Mouse (Mus musculus) thymus, postnatal 25 days (tissue): ENCODE results near the gene Trpm1.
A peak's percentile ranks its signal among the peaks of the same experiment; 100 is the strongest.
"Not testable (repeated sequence)": the region's sequence is repeated elsewhere in the genome, so short reads cannot be mapped to it uniquely, and the experiment has no call there.

Experiments used
- DNase-seq: peaks from one replicate; pipeline ENCODE4 v3.0.0; 2022

The Trpm1 gene

DNA sequence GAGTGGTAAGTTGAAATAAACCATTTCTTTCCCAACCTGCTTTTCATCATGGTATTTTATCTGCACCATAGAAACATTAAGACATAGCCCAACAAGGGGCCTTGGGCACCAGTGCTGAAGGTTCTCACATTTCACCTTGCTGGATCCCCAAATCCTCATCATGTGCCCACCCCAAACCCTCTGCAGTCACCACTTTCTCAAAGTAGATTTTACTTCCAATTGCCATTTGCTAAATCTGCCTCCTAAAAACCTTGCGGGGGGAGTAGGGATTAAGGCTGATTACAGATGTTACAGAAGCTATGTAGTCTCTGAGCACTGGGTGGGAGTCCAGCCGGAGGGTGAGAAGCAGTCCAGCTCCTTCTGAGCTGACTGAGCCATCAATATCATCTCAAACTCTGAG is at the start of gene Trpm1:
Gene Trpm1 (plus strand): TSS at position 301 of the 400 bp plus-strand sequence.
- DNase-seq, result no peak

DNA sequence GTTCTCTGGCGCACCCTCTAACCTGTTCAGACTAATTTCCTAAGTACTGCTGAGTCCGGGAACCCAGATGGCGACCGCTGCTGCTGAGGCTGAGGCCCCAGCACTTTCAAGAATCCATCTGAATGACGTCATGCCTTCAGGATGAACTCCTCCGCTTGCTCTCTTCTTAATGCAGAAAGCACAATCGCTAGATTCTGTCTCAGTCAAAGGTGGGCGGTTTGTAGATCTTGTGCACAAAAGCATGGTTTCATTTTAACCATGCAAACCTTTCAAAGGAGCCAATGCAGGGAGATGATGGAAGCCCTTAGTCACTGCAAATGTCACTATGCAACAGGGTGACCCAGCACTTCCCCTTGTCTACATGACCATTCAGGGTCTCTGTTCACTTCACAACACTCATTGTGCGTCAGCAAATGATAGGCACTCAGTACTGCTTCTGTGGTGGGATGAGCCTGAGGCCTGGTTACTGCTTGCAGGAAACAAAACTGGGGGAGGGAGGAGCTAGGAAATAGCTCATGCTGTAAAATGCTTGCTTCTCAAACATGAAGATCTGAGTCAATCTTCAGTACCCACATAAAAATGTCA is 31.4 kb upstream of the Trpm1 start:
- peak; percentile 49 for DNase-seq

DNA sequence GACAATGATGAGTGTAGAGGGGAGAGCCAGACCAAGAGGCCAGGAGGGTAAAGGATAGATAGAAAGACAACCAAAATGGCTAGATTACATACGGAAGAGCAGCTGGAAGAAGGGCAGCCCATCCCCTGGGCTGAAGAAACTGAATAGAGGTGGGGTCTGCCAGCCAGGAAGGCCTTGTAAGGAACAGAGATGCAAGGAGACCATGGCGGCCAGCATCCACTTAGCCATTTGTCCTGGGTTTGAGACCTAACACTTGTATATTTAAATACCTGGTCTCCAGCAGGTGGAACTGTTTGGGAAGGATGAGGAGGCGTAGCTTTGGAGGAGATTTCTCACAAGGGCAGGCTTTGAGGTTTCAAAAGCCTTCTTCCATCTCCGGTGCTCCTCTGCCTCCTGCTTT is 29.9 kb upstream of the Trpm1 start:
- DNase-seq, result no peak

DNA sequence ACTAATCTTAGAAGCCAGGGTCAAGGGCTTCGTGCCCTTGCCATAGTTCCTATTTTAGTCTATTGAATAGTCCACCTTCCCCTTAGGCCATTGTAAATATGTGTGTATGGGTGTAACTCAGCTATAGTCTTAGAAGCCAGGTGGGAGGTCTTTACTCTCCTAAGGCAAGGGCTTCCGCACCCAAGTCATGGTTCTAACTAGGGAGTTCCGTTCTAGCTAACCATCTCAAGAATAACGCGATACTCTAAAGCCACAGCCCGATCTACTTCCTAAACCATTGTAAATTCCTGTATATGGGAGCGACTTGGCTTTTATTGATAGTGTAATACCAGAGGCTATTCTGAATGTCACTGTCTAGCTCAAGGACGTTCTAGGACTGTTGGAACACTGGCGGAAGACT is 27.6 kb upstream of the Trpm1 start:
- DNase-seq, result not testable (repeated sequence)

DNA sequence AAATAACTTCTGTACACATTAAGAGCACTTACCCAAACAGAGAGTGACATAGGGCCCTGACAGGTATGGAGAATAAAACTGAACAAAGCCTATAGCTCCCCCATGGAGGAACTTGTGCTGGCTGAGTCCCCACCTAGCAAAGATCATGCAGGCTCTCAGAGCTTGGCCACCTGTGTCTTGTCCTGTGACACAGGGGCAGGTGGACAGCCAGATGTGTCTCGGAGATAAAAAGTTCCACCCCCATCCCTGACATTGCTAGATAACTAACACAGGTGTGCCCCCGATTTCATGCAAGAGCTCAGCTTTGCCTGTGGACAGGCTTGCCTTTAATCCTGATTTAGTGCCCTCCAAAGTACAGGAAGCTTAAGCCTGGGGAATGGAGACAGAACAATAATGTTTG is 13.8 kb upstream of the Trpm1 start:
- peak; percentile 55 for DNase-seq

DNA sequence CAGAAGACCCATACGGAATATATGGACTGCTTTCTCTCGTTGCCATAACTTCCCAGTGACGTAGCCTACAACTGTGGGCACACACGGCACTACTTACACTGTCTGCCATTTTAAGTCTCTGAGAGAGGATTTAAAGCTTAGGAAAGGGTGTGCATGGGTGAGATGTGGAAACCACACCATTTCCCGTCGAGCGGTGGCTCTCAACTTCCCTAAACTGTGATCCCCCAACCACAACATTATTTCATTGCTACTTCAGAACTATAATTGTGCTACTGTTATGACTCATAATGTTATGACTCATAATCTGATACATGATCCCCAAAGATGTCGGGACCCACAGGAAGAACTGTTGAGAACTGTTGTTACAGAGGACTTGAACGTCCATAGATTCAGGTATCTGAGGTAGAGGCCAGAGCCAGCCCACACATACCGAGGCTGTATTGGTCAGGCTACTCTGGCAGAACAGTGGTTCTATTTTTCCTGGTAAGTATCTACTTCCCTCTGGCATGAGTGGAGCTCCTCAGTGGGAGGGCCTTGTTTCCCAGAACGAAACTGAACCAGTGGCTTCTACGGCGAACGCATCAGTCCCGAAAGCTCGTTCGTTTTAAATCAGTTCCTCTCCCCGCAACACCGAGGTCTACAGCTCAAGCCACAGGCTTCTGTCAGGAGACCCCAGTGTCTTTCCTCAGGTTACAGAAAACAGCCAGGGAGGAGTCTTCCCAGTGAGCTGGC is 12.2 kb upstream of the Trpm1 start:
- peak; percentile 61 for DNase-seq

DNA sequence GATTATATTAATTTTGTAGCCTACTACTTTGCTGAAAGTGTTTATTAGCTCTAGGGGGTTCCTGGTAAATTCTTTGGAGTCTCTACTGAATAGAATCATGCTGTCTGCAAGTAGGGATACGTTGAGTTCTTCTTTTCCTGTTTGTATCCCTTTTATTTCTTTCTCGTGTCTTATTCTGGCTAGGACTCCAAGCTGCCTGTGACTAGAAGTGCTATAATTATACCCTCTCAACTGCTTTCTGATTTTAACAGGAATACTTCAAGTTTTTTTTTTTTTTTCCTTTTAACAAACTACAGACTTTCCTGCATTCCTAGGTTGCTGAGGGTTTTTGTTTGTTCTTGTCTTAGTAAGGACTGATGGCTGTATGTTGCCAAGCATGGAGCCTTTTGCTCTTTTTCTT is 4.3 kb upstream of the Trpm1 start:
- no peak for DNase-seq

DNA sequence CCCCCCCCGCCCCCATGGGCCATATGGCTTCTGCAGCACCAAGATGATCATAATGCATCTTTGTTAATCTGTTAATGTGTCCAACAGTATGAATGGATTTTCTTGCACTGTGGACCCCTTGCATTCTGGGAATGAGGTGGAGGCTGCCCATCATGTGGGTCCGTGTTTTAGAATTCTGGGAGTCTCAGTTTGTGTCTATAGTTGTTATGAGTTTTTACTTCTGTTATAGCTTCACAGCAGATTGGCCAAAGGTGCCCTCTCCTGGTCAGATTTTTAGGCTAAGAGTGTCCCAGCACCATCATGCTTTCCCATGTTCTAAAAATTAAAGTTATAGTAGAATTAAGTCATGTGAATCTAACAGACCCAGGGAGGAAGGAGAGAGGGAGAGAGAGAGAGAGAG is 3.9 kb upstream of the Trpm1 start:
- peak; percentile 53 for DNase-seq

DNA sequence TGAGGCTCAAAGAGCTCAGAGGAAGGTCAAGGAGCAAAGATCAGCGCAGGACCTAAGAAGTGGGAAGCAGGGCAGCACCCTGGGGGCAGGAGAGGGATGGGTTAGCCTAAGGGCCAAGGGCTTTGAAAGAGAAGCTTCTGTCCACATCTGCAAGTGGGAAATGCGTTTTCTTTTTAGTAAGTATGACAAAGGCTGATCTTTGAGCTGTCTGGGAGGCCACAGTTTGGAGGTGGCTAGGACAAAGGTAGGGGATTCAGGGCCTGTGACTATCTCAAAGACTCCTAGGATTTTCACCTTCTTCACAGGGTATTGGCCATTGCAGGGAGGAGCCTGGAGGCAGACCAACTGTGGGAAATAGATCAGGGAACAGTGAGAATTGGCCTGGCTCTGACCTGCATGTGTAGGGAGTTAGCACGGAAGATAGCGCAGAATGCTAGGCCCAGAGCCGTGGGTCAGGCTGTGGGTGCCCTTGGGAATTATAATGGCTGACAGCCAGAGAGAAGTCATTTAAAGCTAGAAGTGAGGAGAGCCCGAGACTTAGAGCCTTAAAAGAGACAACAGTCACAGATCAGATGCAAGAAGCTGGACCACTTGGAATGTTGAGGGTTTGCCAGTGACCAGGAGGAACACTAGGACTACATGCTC is 3.1 kb upstream of the Trpm1 start:
- DNase-seq, result no peak

DNA sequence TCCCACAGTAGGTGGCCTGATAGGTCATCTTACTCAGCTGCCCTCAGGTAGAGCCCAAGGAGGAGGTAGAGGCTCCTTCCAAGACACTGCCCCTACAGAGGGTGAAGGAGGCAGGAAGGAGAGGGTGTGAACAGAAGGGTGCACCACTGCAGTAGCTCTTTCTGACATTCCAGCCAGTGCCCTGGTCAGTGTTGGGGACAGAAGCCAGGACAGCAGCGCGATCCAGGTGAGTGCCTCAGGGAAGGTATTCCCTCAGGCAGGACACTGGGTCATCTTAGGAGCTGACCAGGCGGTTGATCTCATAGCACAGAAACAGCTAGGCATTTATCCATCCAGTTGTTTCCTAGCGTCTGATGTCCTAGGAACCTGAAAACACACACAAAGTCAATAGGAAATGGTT is 1.6 kb downstream of the Trpm1 start:
- no peak for DNase-seq

DNA sequence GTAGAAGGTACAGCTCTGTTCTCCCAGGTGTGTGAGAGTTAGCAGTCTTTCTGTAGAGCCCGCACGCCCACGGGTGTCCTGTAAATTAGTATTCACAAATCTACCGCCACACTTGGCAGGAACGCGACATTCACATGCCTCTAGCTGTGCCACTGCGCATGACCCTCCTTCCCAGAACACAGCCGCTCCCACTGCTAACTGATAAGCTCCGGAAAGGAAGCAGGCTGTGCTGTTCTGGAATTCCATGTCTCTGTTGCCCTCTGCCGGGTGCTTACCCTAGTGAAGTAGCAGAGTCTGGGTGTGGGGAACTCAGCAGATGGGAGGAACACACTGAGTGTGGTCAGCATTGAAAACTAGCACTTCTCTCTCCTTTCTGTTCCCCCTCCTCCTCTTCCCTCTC is 2.1 kb downstream of the Trpm1 start:
- DNase-seq, result peak; percentile 56

DNA sequence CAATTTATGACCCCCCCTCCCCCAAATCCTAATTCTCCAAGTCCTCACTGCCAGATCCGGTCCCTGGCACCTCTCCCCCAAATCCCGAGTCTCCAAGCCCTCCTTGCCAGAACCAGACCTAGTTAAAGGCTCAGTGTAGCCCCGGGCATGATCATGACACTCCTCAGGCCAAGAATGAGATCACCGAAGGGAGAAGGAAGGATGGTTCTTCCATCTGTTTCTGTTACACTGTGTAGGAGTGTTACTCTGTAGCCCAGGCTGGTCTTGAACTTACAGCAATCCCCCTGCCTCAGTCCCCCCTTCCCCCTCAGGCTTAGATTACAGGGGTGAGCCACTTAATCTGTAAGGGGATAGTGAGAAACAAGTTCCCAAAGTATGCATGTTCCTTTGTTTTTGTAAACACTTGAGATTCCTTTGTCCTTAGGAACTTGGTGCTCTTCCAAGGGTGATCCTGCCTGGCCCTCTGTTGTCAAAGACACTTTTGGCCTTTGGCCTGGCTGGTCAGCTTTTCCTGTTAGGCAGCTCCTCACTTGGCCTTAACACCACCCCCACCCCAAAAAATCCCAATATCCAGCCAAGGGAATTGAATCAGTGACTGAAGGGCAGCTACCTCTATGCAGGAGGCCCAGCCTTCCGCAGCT is 2.8 kb downstream of the Trpm1 start:
- no peak for DNase-seq

DNA sequence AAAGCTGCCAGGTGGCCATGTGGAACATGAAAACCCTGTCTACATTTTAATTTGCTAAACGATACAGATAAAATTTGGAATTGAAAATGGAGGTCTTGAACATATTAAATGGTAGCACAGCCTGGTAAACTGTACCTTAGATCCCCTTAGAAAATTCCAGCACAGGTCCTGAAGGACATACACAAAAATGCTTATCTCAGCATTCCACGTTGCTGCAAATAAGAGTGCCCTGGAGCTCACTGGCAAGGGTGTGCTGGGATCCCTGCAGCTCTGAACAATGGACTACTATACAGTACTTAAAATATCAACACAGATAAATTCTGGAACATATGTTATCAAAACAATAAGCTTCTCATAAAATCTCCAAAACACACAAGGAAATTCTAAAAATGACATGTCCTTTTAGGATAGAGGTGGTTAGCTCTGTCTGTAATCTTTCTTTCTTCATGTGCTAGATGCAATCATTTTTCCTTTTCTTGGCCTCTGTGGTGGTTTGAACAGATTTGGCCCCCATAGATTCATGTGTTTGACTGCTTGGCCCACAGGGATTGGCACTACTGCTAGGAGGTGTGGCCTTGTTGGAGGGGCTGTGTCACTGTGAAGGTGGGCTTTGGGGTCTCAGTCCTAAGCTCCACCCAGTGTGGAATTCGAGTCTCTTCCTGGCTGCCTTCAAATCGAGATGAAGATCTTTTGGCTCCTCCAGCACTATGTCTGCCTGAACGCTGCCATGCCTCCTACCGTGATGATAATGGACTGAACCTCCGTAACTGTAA is 3.5 kb downstream of the Trpm1 start:
- DNase-seq, result no peak

DNA sequence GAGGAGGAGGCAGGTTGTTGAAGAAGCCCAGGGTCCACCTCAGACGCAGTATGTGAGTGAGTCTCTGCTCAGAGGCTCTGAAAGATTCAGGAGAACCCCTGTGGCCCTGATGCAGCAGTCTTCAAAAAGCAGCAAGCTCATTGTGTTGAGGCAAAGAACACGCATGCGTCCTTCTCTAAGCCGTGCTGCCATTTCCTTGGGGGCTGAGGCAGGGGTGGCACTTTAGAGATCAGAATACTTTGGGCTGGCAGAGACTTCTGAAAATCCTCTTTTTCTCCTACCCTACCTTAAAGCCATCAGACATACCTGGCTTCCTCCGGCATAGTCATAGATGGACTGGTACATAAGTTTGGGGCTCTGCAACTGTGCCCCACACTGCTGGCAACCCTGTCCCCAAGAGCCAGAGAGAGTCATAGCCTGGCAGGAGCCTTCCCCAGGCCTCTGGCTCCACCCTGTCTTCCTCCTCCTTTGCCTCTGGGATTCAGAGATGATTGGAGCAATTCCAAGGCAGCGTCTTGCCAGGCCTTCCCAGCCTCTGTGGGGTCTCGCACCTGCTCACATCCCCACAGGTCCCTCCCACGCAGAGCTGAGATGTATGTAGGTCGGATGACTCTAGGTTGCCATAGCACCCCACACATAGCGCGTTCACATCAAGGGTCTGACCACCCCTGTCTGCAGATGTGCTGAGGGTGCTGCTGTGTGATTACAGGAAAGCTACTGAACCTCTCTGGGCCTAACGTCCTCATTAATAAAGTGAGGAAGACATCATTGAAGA is 4.8 kb downstream of the Trpm1 start:
- DNase-seq, result peak; percentile 76

DNA sequence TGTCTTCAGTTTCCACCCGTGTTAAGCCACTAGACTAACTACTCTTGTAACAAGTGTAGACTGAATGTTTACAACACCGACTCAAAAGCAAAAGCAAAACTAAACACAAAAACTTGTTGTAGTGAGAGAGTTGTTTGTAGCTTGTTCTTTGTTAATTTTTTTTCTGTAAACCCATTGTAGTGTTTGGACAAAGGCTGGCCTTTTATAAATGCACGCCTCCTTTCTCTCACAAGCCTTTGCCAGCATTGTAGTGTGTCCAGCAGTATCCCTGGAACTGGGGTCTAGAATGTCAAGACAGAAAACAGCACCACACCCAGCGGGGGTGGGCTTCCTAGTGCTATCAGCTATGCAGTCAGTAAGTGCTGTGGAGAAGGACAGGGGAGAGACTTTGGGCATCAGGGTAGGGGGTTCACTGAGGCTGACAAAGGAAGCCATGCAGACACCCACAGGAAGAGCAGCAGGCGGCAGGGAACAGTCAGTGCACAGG is 5.5 kb downstream of the Trpm1 start:
- DNase-seq, result peak; percentile 46

DNA sequence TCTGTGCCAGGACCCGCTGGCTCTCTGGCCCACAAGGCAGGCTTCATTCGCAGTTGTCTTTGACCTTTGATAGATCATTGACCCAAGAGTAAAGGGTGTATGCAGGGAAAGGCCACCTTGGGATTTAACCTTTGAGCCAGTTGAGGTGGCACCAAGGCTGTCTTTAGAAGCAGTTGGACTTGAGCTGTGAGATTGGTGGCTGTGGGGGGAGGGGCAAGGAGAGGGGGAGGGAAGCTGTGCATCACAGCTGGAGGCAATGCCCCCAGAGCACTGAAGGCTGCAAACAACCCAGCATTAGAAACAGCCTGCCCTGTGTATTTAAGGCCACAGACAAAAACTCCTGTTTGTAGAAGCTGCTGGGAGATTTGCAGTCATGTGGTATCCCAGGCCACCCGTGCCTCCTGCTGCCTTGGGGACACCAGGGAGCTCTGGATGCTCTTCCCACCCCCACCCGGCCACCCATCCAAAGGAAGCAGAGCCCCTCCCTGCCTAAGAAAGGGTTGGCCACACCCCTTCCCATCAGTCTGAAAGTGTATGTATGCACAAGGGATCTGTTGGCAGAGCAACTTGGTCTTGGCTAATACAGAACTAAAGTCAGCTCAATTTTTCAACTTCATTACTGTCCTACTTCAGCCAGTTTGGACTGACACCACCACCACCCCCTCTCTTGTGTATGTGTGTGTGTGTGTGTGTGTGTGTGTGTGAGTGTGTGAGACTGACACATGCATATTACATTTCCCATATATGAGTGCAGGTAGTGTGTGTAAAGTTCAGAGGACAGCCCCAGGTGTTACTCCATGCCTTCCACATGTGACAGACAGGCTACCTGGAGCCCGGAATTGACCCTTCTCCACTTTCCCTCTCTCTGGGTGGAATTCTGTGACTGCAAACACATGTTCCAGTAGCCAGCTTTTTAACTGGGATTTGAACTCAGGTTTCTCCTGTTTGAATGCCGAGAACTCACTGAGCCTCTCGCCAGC is 6.3 kb downstream of the Trpm1 start:
- DNase-seq, result peak; percentile 56

DNA sequence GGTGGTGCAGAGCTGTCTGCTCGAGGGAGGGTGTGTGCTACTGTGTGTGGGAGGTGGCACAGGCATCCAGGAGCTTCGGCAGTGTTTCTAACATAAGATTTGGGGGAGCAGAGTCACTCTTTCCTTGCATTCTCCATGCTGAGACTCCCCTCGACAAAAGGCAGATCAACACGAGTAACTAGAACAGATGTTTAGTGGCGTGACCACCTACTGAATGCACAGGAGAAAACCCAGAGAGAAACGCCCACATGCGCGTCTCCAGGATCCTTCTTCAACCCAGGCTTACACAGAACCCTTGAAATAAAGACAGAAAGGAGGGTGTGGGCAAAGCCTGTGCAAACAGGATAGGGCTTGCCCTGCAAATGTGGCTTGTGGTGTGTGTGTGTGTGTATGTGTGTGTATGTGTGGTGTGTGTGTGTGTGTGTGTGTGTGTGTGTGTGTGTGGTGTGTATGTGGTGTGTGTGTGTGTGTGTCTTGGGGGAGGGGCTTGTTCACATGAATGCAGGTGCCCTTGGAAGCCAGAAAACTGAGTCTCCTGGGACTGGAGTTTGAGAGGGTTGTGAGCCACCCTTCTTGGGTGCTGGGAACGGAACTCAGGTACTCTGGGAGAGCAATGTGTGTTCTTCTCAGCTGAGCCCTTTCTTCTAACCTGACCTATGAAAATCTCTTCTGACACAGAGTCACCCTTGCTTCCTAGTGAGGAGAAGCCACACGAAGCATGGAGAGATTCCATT is 7.3 kb downstream of the Trpm1 start:
- DNase-seq, result peak; percentile 53

DNA sequence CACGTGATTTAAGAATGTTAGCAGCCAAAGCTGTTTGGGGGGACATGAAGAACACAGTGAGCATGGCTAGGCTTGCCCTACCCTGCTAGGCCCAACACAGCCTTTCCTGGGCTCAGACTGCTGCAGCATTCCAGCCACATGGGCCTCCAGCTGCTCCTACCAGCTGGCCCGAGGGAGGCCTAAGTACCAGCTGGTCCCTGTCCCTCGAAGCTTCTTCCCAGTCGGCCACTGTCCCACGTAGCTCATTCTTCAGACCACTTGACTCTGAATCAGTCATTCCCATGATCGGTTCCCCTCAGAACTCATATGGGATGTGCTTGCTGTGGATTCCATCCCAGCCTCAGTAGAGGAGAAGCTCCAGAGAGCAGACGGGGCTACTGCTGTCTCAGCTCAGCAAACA is 8.4 kb downstream of the Trpm1 start:
- DNase-seq, result no peak

DNA sequence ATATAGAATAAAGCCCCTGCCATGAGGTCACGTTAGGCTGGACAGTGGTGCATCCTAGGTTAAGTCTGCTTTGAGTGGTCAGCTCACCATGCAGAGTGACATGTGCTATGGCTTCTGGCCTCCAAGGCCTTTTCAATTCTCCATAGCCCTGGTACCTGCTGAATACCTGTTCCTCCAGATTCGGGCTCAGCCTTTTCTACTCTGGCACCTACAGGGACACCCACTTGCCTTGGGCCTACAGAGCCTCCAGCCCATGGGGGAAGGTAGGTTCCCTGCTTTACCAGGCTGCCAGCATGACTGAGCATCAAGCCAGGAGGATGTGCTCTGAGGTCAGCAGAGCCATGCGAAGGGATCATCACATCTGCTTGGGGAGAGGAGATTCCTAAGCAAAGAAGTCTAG is 9.5 kb downstream of the Trpm1 start:
- no peak for DNase-seq

DNA sequence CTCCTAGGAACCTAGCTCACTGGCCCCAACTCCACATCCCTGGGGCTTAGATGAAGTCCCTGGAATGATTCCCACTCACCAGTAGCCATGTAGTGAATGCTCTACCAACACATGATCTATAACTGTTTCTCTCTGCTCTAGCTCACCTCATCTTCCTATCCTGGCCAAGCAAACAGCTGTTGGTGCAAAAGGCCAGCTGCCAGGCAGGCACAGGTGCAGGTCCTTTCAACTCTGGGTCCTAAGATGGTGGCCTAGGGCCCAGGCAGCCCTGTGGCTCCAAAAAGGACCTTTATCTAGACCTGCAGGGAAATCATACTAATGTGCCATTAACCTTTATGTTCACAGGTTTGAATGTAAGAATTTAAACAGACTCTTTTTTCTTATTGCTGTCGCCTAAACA is 10.3 kb downstream of the Trpm1 start:
- DNase-seq, result no peak
